Comparison of ENCODE assay signal across 8 mouse cellular contexts in genomic region chr7:39588037-39588436, GRCm38 (mm10).
DNase-seq lines count a peak whose midpoint lies in the region; ATAC-seq lines count a peak whose summit lies in the region.

No protein-coding gene starts in this region.

- peak overlapping the region in 1 of 2 experiments; percentile 44; a peak in 2 of 4 replicates for H3K4me3 ChIP-seq in heart, embryonic 14.5 days (ENCODE audit: control insufficient read depth in 1 of 2, insufficient read depth in 1 of 2, low read depth in 1 of 2, low read length in 2 of 2)
- H3K4me3 ChIP-seq in embryonic facial prominence, embryonic 10.5 days: peak overlapping the region; percentile 61
- H3K4me3 ChIP-seq in hindbrain, embryonic 15.5 days: peak overlapping the region; percentile 47
- peak overlapping the region; percentile 50; the same call in 1 of the 2 replicates for H3K4me3 ChIP-seq in midbrain, embryonic 12.5 days

- no peaks in the 10 kb centered on the region for H3K4me1 ChIP-seq in heart, embryonic 14.5 days (ENCODE audit: control insufficient read depth in 2 of 2, insufficient read depth in 2 of 2, low read length in 2 of 2)
- H3K4me1 ChIP-seq in embryonic facial prominence, embryonic 10.5 days: no peaks in the 10 kb centered on the region
- no peaks in the 10 kb centered on the region for H3K4me1 ChIP-seq in hindbrain, embryonic 15.5 days (replicated peaks)
- no peaks in the 10 kb centered on the region for H3K4me1 ChIP-seq in midbrain, embryonic 12.5 days

- no peak for DNase-seq in heart, postnatal 36 days
- DNase-seq in embryonic facial prominence, embryonic 10.5 days (ENCODE audit: low spot score): no peak
- no peak for DNase-seq in urinary bladder, adult 18-20 months (ENCODE audit: low spot score in 2 of 2)
- DNase-seq in retina, postnatal 1 day: no peak
- DNase-seq in thymus, postnatal 4 days: no peak

- no peaks in the 10 kb centered on the region for H3K9me3 ChIP-seq in heart, embryonic 14.5 days (ENCODE audit: control insufficient read depth, low read length)
- H3K9me3 ChIP-seq in embryonic facial prominence, embryonic 10.5 days: no peaks in the 10 kb centered on the region
- no peaks in the 10 kb centered on the region for H3K9me3 ChIP-seq in hindbrain, embryonic 15.5 days
- no peaks in the 10 kb centered on the region for H3K9me3 ChIP-seq in midbrain, embryonic 12.5 days

- H3K27me3 ChIP-seq in heart, embryonic 14.5 days (ENCODE audit: control insufficient read depth, insufficient read depth, low read length): no peaks in the 10 kb centered on the region
- peaks cover 16% of the 10 kb centered on the region for H3K27me3 ChIP-seq in embryonic facial prominence, embryonic 10.5 days (replicated peaks; ENCODE audit: low read depth, poor library complexity, severe bottlenecking)
- no peaks in the 10 kb centered on the region for H3K27me3 ChIP-seq in hindbrain, embryonic 15.5 days
- H3K27me3 ChIP-seq in midbrain, embryonic 12.5 days: no peaks in the 10 kb centered on the region

- H3K27ac ChIP-seq in heart, embryonic 14.5 days (replicated peaks in 1 of 2; ENCODE audit: control insufficient read depth in 1 of 2, insufficient read depth in 1 of 2, low read depth in 2 of 2, low read length in 2 of 2): no peak overlapping the region
- no peak overlapping the region for H3K27ac ChIP-seq in embryonic facial prominence, embryonic 10.5 days (replicated peaks)
- peak overlapping the region; percentile 79 for H3K27ac ChIP-seq in hindbrain, embryonic 15.5 days (replicated peaks)
- H3K27ac ChIP-seq in midbrain, embryonic 12.5 days (replicated peaks): no peak overlapping the region

- intact Hi-C loops in heart, postnatal 36 days (cut with DNase I): no loop called here

- no peak for ATAC-seq in heart, embryonic 14.5 days (ENCODE audit: insufficient number of reproducible peaks, insufficient read depth, low FRiP score, low read depth)
- ATAC-seq in hindbrain, embryonic 15.5 days (ENCODE audit: low FRiP score, low read depth): no peak
- peak; percentile 17; the same call in 1 of the 2 replicates for ATAC-seq in midbrain, embryonic 12.5 days (ENCODE audit: low FRiP score, low read depth)

- no peaks in the 10 kb centered on the region for H3K36me3 ChIP-seq in heart, embryonic 14.5 days (ENCODE audit: control insufficient read depth, insufficient read depth, low read length)
- H3K36me3 ChIP-seq in embryonic facial prominence, embryonic 10.5 days (replicated peaks): no peaks in the 10 kb centered on the region
- no peaks in the 10 kb centered on the region for H3K36me3 ChIP-seq in hindbrain, embryonic 15.5 days
- no peaks in the 10 kb centered on the region for H3K36me3 ChIP-seq in midbrain, embryonic 12.5 days

- WGBS in heart, embryonic 14.5 days: 91% methylated on average over 1 of the region's 1 CpGs
- WGBS in embryonic facial prominence, embryonic 10.5 days: 81% methylated on average over 1 of the region's 1 CpGs
- 71% methylated on average over 1 of the region's 1 CpGs for WGBS in hindbrain, embryonic 15.5 days
- 80% methylated on average over 1 of the region's 1 CpGs for WGBS in midbrain, embryonic 12.5 days

- 0 out of 2 replicates have a peak overlapping the region, but pooled peaks have one; percentile 66 for H3K9ac ChIP-seq in heart, embryonic 14.5 days (ENCODE audit: low read length)
- peak overlapping the region; percentile 53 for H3K9ac ChIP-seq in hindbrain, embryonic 15.5 days
- H3K9ac ChIP-seq in midbrain, embryonic 12.5 days (replicated peaks): no peak overlapping the region

- peak overlapping the region; percentile 63 for H3K4me2 ChIP-seq in heart, embryonic 14.5 days (ENCODE audit: low read length)
- peak overlapping the region; percentile 61 for H3K4me2 ChIP-seq in hindbrain, embryonic 15.5 days
- H3K4me2 ChIP-seq in midbrain, embryonic 12.5 days (replicated peaks): peak overlapping the region; percentile 54
